Mouse (Mus musculus) midbrain, embryonic 11.5 days (tissue): ENCODE data around the gene Krt19. TPM values are rescaled to one million over a fixed set of nuclear protein-coding genes. Genes with fewer than 3 reads are reported as not detected.

Experiments used
- ATAC-seq: fragments of 200-750 bp; cut with Nextera tagmentation; 2 replicates; pipeline ENCODE4 v1.8.0; 2017; ENCODE audit warnings: moderate TSS enrichment, moderate library complexity; ENCODE audit not compliant: low FRiP score
- DNase-seq: peaks from one replicate; pipeline ENCODE4 v3.0.0; 2015; ENCODE audit warnings: low spot score; ENCODE audit errors: missing footprints
- H3K27ac ChIP-seq: fragments of 300-500 bp; sonication (generic); 2 replicates; pipeline ENCODE4 v1.5.1; 2014; ENCODE audit warnings: low read depth, low read length
- H3K27me3 ChIP-seq: fragments of 300-500 bp; sonication (generic); 2 replicates; pipeline ENCODE4 v1.6.1; 2014; ENCODE audit warnings: mild to moderate bottlenecking, low read length, moderate library complexity, mixed read lengths; ENCODE audit not compliant: control insufficient read depth, insufficient read depth
- H3K36me3 ChIP-seq: fragments of 300-500 bp; sonication (generic); 2 replicates; pipeline ENCODE4 v1.6.1; 2014; ENCODE audit warnings: mild to moderate bottlenecking, low read length, moderate library complexity, mixed read lengths; ENCODE audit not compliant: control insufficient read depth, insufficient read depth
- H3K4me1 ChIP-seq: fragments of 300-500 bp; sonication (generic); 2 replicates; pipeline ENCODE4 v1.6.1; 2014; ENCODE audit warnings: low read length; ENCODE audit not compliant: control insufficient read depth, insufficient read depth
- H3K4me2 ChIP-seq: fragments of 300-500 bp; sonication (generic); 2 replicates; pipeline ENCODE4 v1.6.1; 2014; ENCODE audit warnings: mild to moderate bottlenecking, moderate library complexity
- H3K4me3 ChIP-seq: fragments of 300-500 bp; sonication (generic); 2 replicates; pipeline ENCODE4 v1.5.1; 2014; ENCODE audit warnings: low read depth, low read length
- H3K9ac ChIP-seq: fragments of 300-500 bp; sonication (generic); 2 replicates; pipeline ENCODE4 v1.6.1; 2014; ENCODE audit warnings: low read length
- H3K9me3 ChIP-seq: fragments of 300-500 bp; sonication (generic); 2 replicates; pipeline ENCODE4 v1.6.1; 2016; ENCODE audit warnings: low read length; ENCODE audit not compliant: control insufficient read depth
- WGBS: fragments of 180-500 bp; shearing (Covaris S2); extraction: QIAGEN DNeasy Blood & Tissue Kit; methylation state at CpG from one replicate; pipeline ENCODE4 v1.1.7; 2014; 5-methylcytosine and 5-hydroxymethylcytosine counted together
- polyA plus RNA-seq: library from polyadenylated mRNA; unstranded; fragments of >200 nt; fragmentation: Nextera tagmentation; extraction: Ambion mirVana; gene quantifications from 2 replicates; pipeline ENCODE4 v1.2.1, GENCODE M21; 2014

Gene Krt19
- polyA plus RNA-seq, 1 experiment from 2014 or later = 3.2 TPM

GRCm38 (mm10) chr11:100112935-100113741, 35.3 kb downstream of the Krt19 start:
- DNase-seq (no peak), ATAC-seq (no peak)
- Histone ChIP-seq H3K4me1 (no peaks in the 10 kb centered on the region), H3K27me3 (no peaks in the 10 kb centered on the region), H3K36me3 (no peaks in the 10 kb centered on the region), H3K27ac (no peak overlapping the region), H3K9me3 (no peaks in the 10 kb centered on the region), H3K4me3 (no peak overlapping the region), H3K9ac (no peak overlapping the region), H3K4me2 (no peak overlapping the region)
- 86% methylated on average over 11 of the region's 11 CpGs for WGBS

- Histone ChIP-seq H3K9me3 (no peaks in the 10 kb centered on the region), H3K4me2 (no peak within 1 kb of the TSS), H3K4me3 (no peak within 1 kb of the TSS), H3K27ac (no peak within 1 kb of the TSS), H3K36me3 (no peaks in the 10 kb centered on the region), H3K9ac (no peak within 1 kb of the TSS), H3K4me1 (no peaks in the 10 kb centered on the region), H3K27me3 (no peaks in the 10 kb centered on the region)
- DNase-seq (no peak), ATAC-seq (no peak)
- WGBS = 90% methylated on average over 6 of the region's 6 CpGs
Observed at GRCm38 (mm10) chr11:100105576-100106122, 42.8 kb downstream of the Krt19 start, which contains the start of gene Krt36. Krt36 (minus strand) TSS chr11:100105626.

GRCm38 (mm10) chr11:100102693-100103429, 45.6 kb downstream of the Krt19 start:
- no peak overlapping the region for H3K4me3 ChIP-seq
- H3K36me3 ChIP-seq = no peaks in the 10 kb centered on the region
- no peaks in the 10 kb centered on the region for H3K9me3 ChIP-seq
- H3K4me2 ChIP-seq = no peak overlapping the region
- 69% methylated on average over 15 of the region's 15 CpGs for WGBS
- no peaks in the 10 kb centered on the region; the same call in 1 of the 2 replicates for H3K27me3 ChIP-seq
- ATAC-seq = no peak
- no peak overlapping the region for H3K9ac ChIP-seq
- peaks cover 2% of the 10 kb centered on the region; the same call in 1 of the 2 replicates for H3K4me1 ChIP-seq
- H3K27ac ChIP-seq = no peak overlapping the region
- no peak for DNase-seq

GRCm38 (mm10) chr11:100100391-100100790, 48.1 kb downstream of the Krt19 start:
- no peak overlapping the region for H3K4me3 ChIP-seq
- no peak for ATAC-seq
- H3K9ac ChIP-seq = no peak overlapping the region
- peaks cover 4% of the 10 kb centered on the region; the same call in 1 of the 2 replicates for H3K4me1 ChIP-seq
- no peaks in the 10 kb centered on the region for H3K9me3 ChIP-seq
- 92% methylated on average over 4 of the region's 4 CpGs for WGBS
- DNase-seq = no peak
- no peak overlapping the region for H3K27ac ChIP-seq
- no peaks in the 10 kb centered on the region for H3K36me3 ChIP-seq
- no peaks in the 10 kb centered on the region; the same call in 1 of the 2 replicates for H3K27me3 ChIP-seq
- no peak overlapping the region for H3K4me2 ChIP-seq

- H3K9ac ChIP-seq = no peak overlapping the region
- no peaks in the 10 kb centered on the region for H3K9me3 ChIP-seq
- H3K4me3 ChIP-seq = no peak overlapping the region
- WGBS = 71% methylated on average over 9 of the region's 9 CpGs
- H3K36me3 ChIP-seq = no peaks in the 10 kb centered on the region
- DNase-seq = no peak
- no peak for ATAC-seq
- peaks cover 4% of the 10 kb centered on the region; the same call in 1 of the 2 replicates for H3K4me1 ChIP-seq
- H3K27me3 ChIP-seq = no peaks in the 10 kb centered on the region; the same call in 1 of the 2 replicates
- H3K4me2 ChIP-seq = no peak overlapping the region
- no peak overlapping the region for H3K27ac ChIP-seq
Observed at GRCm38 (mm10) chr11:100097819-100098218, 50.6 kb downstream of the Krt19 start.

- Histone ChIP-seq H3K4me3 (no peak within 1 kb of the TSS), H3K9ac (no peak within 1 kb of the TSS), H3K27me3 (no peaks in the 10 kb centered on the region; the same call in 1 of the 2 replicates), H3K36me3 (no peaks in the 10 kb centered on the region), H3K27ac (no peak within 1 kb of the TSS), H3K4me2 (no peak within 1 kb of the TSS), H3K4me1 (peaks cover 4% of the 10 kb centered on the region; the same call in 1 of the 2 replicates), H3K9me3 (no peaks in the 10 kb centered on the region)
- 92% methylated on average over 9 of the region's 9 CpGs for WGBS
- DNase-seq (no peak), ATAC-seq (no peak)
Observed at GRCm38 (mm10) chr11:100096141-100096540, 52.3 kb downstream of the Krt19 start, which contains the start of gene Krt35. Krt35 (minus strand) TSS chr11:100096241.

Other genes starting within 250 kb of the Krt19 start
- gene Krtap31-1, start 240.7 kb downstream of the Krt19 start, polyA plus RNA-seq = not detected in 2 replicates
- gene Gm11565, start 233.9 kb downstream of the Krt19 start, polyA plus RNA-seq = not detected in 2 replicates
- not detected in 2 replicates for gene Krtap31-2, start 212.4 kb downstream of the Krt19 start, polyA plus RNA-seq
- not detected in 2 replicates for gene Krtap9-5, start 200.2 kb downstream of the Krt19 start, polyA plus RNA-seq
- not detected in 2 replicates for gene Krtap29-1, start 169.6 kb downstream of the Krt19 start, polyA plus RNA-seq
- gene Krtap16-1, start 162.1 kb downstream of the Krt19 start, polyA plus RNA-seq = not detected in 2 replicates
- not detected in 2 replicates for gene Krtap17-1, start 154.7 kb downstream of the Krt19 start, polyA plus RNA-seq
- not detected in 2 replicates for gene Krt33a, start 132.5 kb downstream of the Krt19 start, polyA plus RNA-seq
- gene Krt33b, start 118.8 kb downstream of the Krt19 start, polyA plus RNA-seq = not detected in 2 replicates
- gene Krt34, start 107.1 kb downstream of the Krt19 start, polyA plus RNA-seq = not detected in 2 replicates
- gene Krt31, start 98.1 kb downstream of the Krt19 start, polyA plus RNA-seq = not detected in 2 replicates
- gene Krt32, start 60.4 kb downstream of the Krt19 start, polyA plus RNA-seq = not detected in 2 replicates
- gene Krt35, start 52.4 kb downstream of the Krt19 start, polyA plus RNA-seq = not detected in 2 replicates
- not detected in 2 replicates for gene Krt36, start 43.0 kb downstream of the Krt19 start, polyA plus RNA-seq
- not detected in 2 replicates for gene Krt13, start 27.1 kb downstream of the Krt19 start, polyA plus RNA-seq
- gene Krt15, start 12.7 kb downstream of the Krt19 start, polyA plus RNA-seq = 0.65 and 0.89 TPM in 2 replicates
- gene Krt9, start 44.6 kb upstream of the Krt19 start, polyA plus RNA-seq = not detected in 2 replicates
- gene Krt14, start 58.9 kb upstream of the Krt19 start, polyA plus RNA-seq = 1.2 and 1.5 TPM in 2 replicates
- gene Krt16, start 100.2 kb upstream of the Krt19 start, polyA plus RNA-seq = not detected in 2 replicates
- 0.21 TPM in 1 of 2 replicates, not detected in the other for gene Krt17, start 112.4 kb upstream of the Krt19 start, polyA plus RNA-seq
- not detected in 2 replicates for gene Krt42, start 121.2 kb upstream of the Krt19 start, polyA plus RNA-seq
- 1,701 and 1,853 TPM in 2 replicates for gene Eif1, start 171.2 kb upstream of the Krt19 start, polyA plus RNA-seq
- 0.68 and 0.79 TPM in 2 replicates for gene Gast, start 185.7 kb upstream of the Krt19 start, polyA plus RNA-seq
- gene Hap1, start 207.5 kb upstream of the Krt19 start, polyA plus RNA-seq = 16.4 TPM in 2 replicates
- 23.5 and 25.2 TPM in 2 replicates for gene Jup, start 249.1 kb upstream of the Krt19 start, polyA plus RNA-seq